Mouse (Mus musculus) lung, adult 2 months (tissue): ENCODE data around the gene Hephl1.

Source experiments
- CTCF ChIP-seq: fragments of 200-500 bp; IDR thresholded peaks from 2 replicates; pipeline ENCODE4 v1.5.1; 2011; ENCODE audit warnings: mild to moderate bottlenecking, low read length, control low read depth; ENCODE audit not compliant: insufficient read depth
- POLR2A ChIP-seq: fragments of 200-500 bp; IDR thresholded peaks from 2 replicates; pipeline ENCODE4 v1.6.1; 2011; ENCODE audit warnings: low read depth, mild to moderate bottlenecking, control low read depth, low read length, borderline replicate concordance; ENCODE audit errors: extremely low read depth

GRCm38 (mm10) chr9:15116165-15116564 is 4.3 kb upstream of the Hephl1 start:
- TF ChIP-seq CTCF (no peak), POLR2A (no peak)
